Mouse (Mus musculus) forebrain, embryonic 16.5 days (tissue): ENCODE measurements around the gene Ddx52. TPM values are rescaled to one million over a fixed set of nuclear protein-coding genes. Genes with fewer than 3 reads are reported as not detected.

ENCODE experiments used
- ATAC-seq: fragments of 200-750 bp; cut with Nextera tagmentation; 2 replicates; pipeline ENCODE4 v1.8.0; 2017; ENCODE audit warnings: mild to moderate bottlenecking, moderate library complexity
- H3K27ac ChIP-seq: fragments of 300-500 bp; sonication (generic); 2 replicates; pipeline ENCODE4 v1.5.1; 2014; ENCODE audit warnings: low read length, control low read depth
- H3K27me3 ChIP-seq: fragments of 300-500 bp; sonication (generic); replicated peaks from 2 replicates; pipeline ENCODE4 v1.6.1; 2014; ENCODE audit warnings: low read length; ENCODE audit not compliant: control insufficient read depth, insufficient read depth
- H3K36me3 ChIP-seq: fragments of 300-500 bp; sonication (generic); 2 replicates; pipeline ENCODE4 v1.6.1; 2014; ENCODE audit not compliant: control insufficient read depth, insufficient read depth
- H3K4me1 ChIP-seq: fragments of 300-500 bp; sonication (generic); replicated peaks from 2 replicates; pipeline ENCODE4 v1.6.1; 2014; ENCODE audit warnings: low read length; ENCODE audit not compliant: control insufficient read depth, insufficient read depth
- H3K4me2 ChIP-seq: fragments of 300-500 bp; sonication (generic); 2 replicates; pipeline ENCODE4 v1.6.1; 2014; ENCODE audit warnings: mild to moderate bottlenecking, low read length, control low read depth
- H3K4me3 ChIP-seq: fragments of 300-500 bp; sonication (generic); replicated peaks from 2 replicates; pipeline ENCODE4 v1.5.1; 2014; ENCODE audit warnings: mild to moderate bottlenecking, low read length, control low read depth
- H3K9ac ChIP-seq: fragments of 300-500 bp; sonication (generic); replicated peaks from 2 replicates; pipeline ENCODE4 v1.6.1; 2014; ENCODE audit warnings: low read depth, low read length, control low read depth
- H3K9me3 ChIP-seq: fragments of 300-500 bp; sonication (generic); 2 replicates; pipeline ENCODE4 v1.6.1; 2016; ENCODE audit warnings: low read length; ENCODE audit not compliant: control insufficient read depth
- WGBS: fragments of 180-500 bp; shearing (Covaris S2); extraction: QIAGEN DNeasy Blood & Tissue Kit; methylation state at CpG from one replicate; pipeline ENCODE4 v1.1.7; 2014; 5-methylcytosine and 5-hydroxymethylcytosine counted together
- polyA plus RNA-seq: library from polyadenylated mRNA; unstranded; fragments of >200 nt; fragmentation: Nextera tagmentation; extraction: Ambion mirVana; gene quantifications from 2 replicates; pipeline ENCODE4 v1.2.1, GENCODE M21; 2015

Gene Ddx52
- polyA plus RNA-seq, 1 experiment from 2014 or later: 28.7 TPM

DNA sequence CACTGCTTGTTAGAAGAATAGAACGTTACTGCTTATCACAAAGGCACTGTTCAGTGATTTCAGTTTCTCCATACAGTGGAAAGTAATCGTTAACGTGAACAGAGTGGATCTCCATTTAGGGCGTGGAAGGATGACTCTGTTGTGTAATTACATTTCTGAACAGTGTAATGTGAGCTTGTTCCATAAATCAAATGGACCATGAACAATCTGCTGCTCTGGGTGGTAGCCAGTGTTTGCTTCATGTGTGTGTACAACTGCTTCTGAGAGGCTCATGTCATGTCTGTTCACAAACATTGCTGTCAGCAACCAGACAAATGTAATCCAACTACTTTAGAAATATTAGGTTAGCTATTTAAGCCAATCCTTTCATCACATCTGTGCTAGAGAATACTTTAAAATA, 49.8 kb downstream of the Ddx52 start:
- WGBS: 70% methylated on average over 4 of the region's 4 CpGs
- no peaks in the 10 kb centered on the region for H3K27me3 ChIP-seq
- peaks cover 50% of the 10 kb centered on the region for H3K36me3 ChIP-seq
- ATAC-seq: no peak
- no peaks in the 10 kb centered on the region for H3K4me1 ChIP-seq
- H3K9me3 ChIP-seq: no peaks in the 10 kb centered on the region
- H3K4me3 ChIP-seq: no peak overlapping the region
- no peak overlapping the region for H3K9ac ChIP-seq
- no peak overlapping the region for H3K4me2 ChIP-seq
- no peak overlapping the region for H3K27ac ChIP-seq

GRCm38 (mm10) chr11:83993428-83993827, 51.6 kb downstream of the Ddx52 start:
- WGBS: 83% methylated on average over 2 of the region's 2 CpGs
- no peak overlapping the region for H3K27ac ChIP-seq
- peaks cover 50% of the 10 kb centered on the region for H3K36me3 ChIP-seq
- no peak overlapping the region for H3K9ac ChIP-seq
- no peak overlapping the region for H3K4me2 ChIP-seq
- H3K27me3 ChIP-seq: no peaks in the 10 kb centered on the region
- H3K4me3 ChIP-seq: no peak overlapping the region
- no peaks in the 10 kb centered on the region; the same call in 1 of the 2 replicates for H3K4me1 ChIP-seq
- no peak for ATAC-seq
- no peaks in the 10 kb centered on the region for H3K9me3 ChIP-seq

- no peaks in the 10 kb centered on the region for H3K9me3 ChIP-seq
- H3K4me2 ChIP-seq: no peak overlapping the region
- H3K4me1 ChIP-seq: no peaks in the 10 kb centered on the region; the same call in 1 of the 2 replicates
- ATAC-seq: no peak
- WGBS: 85% methylated on average over 3 of the region's 3 CpGs
- no peak overlapping the region for H3K27ac ChIP-seq
- H3K36me3 ChIP-seq: peaks cover 51% of the 10 kb centered on the region
- H3K9ac ChIP-seq: no peak overlapping the region
- H3K4me3 ChIP-seq: no peak overlapping the region
- no peaks in the 10 kb centered on the region for H3K27me3 ChIP-seq
Observed at GRCm38 (mm10) chr11:83994481-83994880, 52.6 kb downstream of the Ddx52 start.

DNA sequence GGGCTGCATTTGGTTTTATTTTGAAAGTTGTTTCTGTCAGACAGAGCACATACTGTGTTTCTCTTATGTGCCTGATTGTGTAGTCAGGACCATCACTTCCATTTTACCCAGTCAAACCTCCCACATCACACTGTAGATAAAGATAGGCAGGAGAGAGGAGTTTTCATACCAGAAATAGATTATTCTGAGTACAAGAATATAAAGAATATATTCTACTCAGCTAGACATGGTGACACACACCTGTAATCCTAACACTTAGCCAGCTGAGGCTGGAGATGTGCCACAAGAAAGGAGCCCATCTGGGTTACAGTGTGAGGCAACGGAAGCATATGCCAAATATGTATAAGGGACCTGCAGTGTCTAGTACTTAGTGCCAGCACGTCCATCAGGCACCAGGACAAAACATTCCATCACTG, 53.7 kb downstream of the Ddx52 start:
- H3K27me3 ChIP-seq: no peaks in the 10 kb centered on the region
- no peak overlapping the region for H3K27ac ChIP-seq
- no peak overlapping the region for H3K9ac ChIP-seq
- no peaks in the 10 kb centered on the region; the same call in 1 of the 2 replicates for H3K4me1 ChIP-seq
- no peak overlapping the region for H3K4me2 ChIP-seq
- H3K36me3 ChIP-seq: peaks cover 55% of the 10 kb centered on the region
- ATAC-seq: no peak
- WGBS: 73% methylated on average over 2 of the region's 2 CpGs
- no peak overlapping the region for H3K4me3 ChIP-seq
- no peaks in the 10 kb centered on the region for H3K9me3 ChIP-seq

DNA sequence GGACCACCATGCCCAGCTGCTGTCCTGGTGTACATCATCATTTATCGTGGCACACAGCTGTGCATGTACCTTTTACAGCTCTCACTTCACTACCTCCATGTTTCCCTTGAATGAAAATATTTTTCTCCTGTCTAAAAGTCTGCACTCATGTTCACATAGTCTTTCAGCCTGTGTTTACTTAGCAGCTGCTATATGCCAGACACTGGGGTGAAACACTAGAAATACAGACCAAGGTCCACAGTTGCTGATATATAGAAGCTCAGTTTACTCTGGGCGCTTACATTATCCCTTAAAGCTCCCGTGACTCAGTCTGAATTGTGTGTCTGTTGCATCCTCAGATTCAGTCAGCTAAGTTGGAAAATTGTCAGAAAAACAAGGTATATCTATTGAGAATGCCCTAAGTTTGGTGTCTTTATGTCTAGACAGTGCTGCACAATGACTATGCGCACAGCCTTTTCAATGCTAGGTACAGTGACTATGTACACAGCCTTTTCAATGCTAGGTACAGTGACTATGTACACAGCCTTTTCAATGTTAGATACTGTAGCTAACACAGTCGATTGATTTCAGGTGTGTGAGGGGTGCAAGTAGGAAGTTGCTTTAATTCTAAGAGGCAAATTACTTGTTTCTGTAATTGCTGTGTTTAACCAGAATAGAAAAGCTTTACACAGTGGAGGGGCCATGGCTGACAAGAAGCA, 55.5 kb downstream of the Ddx52 start:
- no peak overlapping the region for H3K4me2 ChIP-seq
- no peak overlapping the region for H3K27ac ChIP-seq
- 93% methylated on average over 5 of the region's 5 CpGs for WGBS
- no peak for ATAC-seq
- no peaks in the 10 kb centered on the region for H3K27me3 ChIP-seq
- H3K9me3 ChIP-seq: no peaks in the 10 kb centered on the region
- H3K9ac ChIP-seq: no peak overlapping the region
- no peak overlapping the region for H3K4me3 ChIP-seq
- H3K4me1 ChIP-seq: no peaks in the 10 kb centered on the region; the same call in 1 of the 2 replicates
- H3K36me3 ChIP-seq: peaks cover 47% of the 10 kb centered on the region

DNA sequence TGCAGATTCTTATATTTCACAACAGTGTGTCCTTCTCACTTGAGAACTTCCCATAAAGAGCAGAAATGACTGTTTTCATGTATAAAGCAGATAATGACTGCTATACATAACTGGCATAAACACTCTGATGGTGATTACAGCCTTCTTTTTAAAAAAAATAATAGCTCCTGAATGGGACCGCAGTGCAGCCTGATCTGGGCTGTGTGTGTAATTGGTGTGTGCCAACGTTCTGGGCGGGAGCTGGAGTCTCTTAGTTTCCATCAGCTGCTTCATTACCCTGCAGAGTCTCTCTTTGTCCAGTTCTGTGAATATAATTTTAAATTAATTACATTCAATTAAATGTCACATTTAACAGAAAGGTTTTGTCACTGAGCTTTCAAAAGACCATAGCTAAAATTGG, 57.1 kb downstream of the Ddx52 start:
- no peaks in the 10 kb centered on the region for H3K9me3 ChIP-seq
- 13% methylated on average over 3 of the region's 3 CpGs for WGBS
- no peak overlapping the region for H3K4me3 ChIP-seq
- peaks cover 54% of the 10 kb centered on the region for H3K36me3 ChIP-seq
- H3K4me1 ChIP-seq: no peaks in the 10 kb centered on the region; the same call in 1 of the 2 replicates
- H3K9ac ChIP-seq: no peak overlapping the region
- no peak overlapping the region; the same call in 1 of the 2 replicates for H3K27ac ChIP-seq
- no peaks in the 10 kb centered on the region for H3K27me3 ChIP-seq
- ATAC-seq: peak; percentile 43; the same call in 1 of the 2 replicates
- no peak overlapping the region for H3K4me2 ChIP-seq

- WGBS: 88% methylated on average over 4 of the region's 4 CpGs
- no peak for ATAC-seq
- no peak overlapping the region for H3K4me2 ChIP-seq
- peaks cover 53% of the 10 kb centered on the region for H3K36me3 ChIP-seq
- H3K4me1 ChIP-seq: no peaks in the 10 kb centered on the region; the same call in 1 of the 2 replicates
- no peak overlapping the region for H3K27ac ChIP-seq
- H3K27me3 ChIP-seq: no peaks in the 10 kb centered on the region
- H3K9me3 ChIP-seq: no peaks in the 10 kb centered on the region
- no peak overlapping the region for H3K4me3 ChIP-seq
- no peak overlapping the region for H3K9ac ChIP-seq
Observed at GRCm38 (mm10) chr11:83999411-83999915, 57.6 kb downstream of the Ddx52 start.

- no peaks in the 10 kb centered on the region for H3K9me3 ChIP-seq
- H3K4me1 ChIP-seq: no peaks in the 10 kb centered on the region; the same call in 1 of the 2 replicates
- H3K27me3 ChIP-seq: no peaks in the 10 kb centered on the region
- H3K4me2 ChIP-seq: no peak overlapping the region
- no peak for ATAC-seq
- no peak overlapping the region for H3K9ac ChIP-seq
- H3K36me3 ChIP-seq: peaks cover 44% of the 10 kb centered on the region
- 84% methylated on average over 3 of the region's 3 CpGs for WGBS
- no peak overlapping the region for H3K27ac ChIP-seq
- no peak overlapping the region for H3K4me3 ChIP-seq
Observed at GRCm38 (mm10) chr11:84001257-84001656, 59.4 kb downstream of the Ddx52 start.

DNA sequence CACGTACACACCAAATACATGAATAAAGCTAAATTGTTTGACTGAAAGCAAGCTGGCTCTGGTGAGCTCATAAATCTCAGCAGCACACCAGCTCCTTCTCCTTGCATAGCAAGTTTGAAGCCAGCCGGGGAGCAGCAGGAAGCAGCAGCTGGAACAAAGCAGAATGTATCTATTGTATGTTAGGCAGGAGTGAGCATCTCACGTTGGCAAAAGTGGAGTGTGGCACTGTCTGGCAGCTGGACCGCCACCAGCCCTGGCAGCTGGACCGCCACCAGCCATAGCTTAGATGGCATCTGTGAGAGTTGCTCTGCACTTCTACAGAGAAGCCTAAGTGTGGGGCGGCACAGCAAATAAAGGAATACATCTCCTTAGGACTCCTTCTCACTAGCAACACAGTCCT, 62.1 kb downstream of the Ddx52 start:
- Histone ChIP-seq H3K9me3 (no peaks in the 10 kb centered on the region), H3K4me2 (no peak overlapping the region), H3K27me3 (no peaks in the 10 kb centered on the region), H3K27ac (no peak overlapping the region), H3K9ac (no peak overlapping the region), H3K4me3 (no peak overlapping the region), H3K36me3 (peaks cover 40% of the 10 kb centered on the region), H3K4me1 (no peaks in the 10 kb centered on the region)
- 88% methylated on average over 6 of the region's 6 CpGs for WGBS
- no peak for ATAC-seq
